Mouse (Mus musculus): ENCODE results near the gene Zcchc4.

DNA sequence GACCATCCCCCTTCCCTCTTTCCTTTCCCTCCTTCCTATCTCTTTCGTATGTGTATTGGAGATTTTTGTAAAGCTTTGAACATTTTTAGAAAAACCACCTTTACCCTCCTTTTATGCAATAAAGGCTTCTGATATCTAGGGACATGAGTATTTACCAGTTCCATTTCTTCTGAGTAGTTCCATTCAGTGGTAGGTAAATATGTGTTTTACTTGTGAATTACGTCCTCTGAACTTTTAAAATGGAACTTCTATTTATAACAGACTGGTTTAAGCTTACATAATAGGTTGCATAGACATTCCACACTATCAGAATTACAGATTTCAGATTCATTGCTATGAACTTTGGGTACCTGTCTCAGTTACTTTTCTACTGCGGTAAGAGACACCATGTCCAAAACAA is 19.9 kb upstream of the Zcchc4 start:
- TF ChIP-seq UBTF (IDR thresholded peaks at IDR 0.05; ENCODE audit: low read depth, low read length) (no peak), CTCF (conservative IDR thresholded peaks at IDR 0.05 in 1 of 2, IDR thresholded peaks at IDR 0.05 in 1 of 2; ENCODE audit: low read depth in 2 of 2, low read length in 2 of 2) (no peak)
